Mouse (Mus musculus): ENCODE data around the gene Ms4a13.
A peak's percentile ranks its signal among the peaks of the same experiment; 100 is the strongest.
"Not testable (repeated sequence)": the region's sequence is repeated elsewhere in the genome, so short reads cannot be mapped to it uniquely, and the experiment has no call there.

The Ms4a13 gene

DNA sequence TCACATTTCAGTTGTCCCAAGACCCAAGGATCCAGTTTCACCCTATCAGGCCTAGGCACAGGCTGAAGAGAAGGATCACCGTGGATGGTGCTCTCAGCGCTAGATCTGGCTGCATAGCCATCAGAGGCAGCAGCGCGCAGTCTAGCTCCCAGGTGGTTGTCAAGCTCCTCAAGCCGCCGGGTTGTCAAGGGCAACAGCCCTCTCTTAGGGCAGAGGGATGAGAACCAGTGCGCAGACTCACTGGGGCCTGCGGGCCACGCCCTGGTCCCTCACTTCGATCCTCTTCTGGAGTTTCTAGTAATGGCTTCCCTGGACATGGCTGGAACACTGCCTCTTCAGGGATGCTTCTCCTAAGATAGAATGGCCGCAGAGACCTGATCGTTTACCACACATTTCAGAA, at the start of gene Ms4a13:
Gene Ms4a13, minus strand, starts transcription at position 192 of the 400 bp plus-strand sequence.
- peak; percentile 85 for DNase-seq (ENCODE audit: low read depth, low spot score)

DNA sequence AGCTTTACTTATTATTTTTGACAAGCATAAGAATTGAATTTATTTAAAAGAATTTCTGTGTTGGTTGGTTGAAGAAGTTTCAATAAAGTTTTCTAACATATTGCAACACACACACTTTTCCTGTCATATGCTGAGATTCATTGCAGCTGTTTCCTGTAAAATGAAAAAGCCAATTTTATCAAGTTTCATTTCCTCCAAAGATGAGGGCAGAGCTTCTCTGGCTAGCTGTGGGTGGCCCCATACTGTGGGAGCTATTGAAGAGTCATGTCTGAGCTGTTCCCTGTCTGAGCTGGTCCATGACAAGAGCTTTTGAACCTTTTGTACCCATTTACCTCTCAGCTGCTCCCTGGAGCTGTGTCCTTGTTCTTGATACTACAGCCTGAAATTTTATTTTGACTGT, 47.7 kb upstream of the Ms4a13 start:
- DNase-seq (ENCODE audit: low read depth, low spot score): no peak

DNA sequence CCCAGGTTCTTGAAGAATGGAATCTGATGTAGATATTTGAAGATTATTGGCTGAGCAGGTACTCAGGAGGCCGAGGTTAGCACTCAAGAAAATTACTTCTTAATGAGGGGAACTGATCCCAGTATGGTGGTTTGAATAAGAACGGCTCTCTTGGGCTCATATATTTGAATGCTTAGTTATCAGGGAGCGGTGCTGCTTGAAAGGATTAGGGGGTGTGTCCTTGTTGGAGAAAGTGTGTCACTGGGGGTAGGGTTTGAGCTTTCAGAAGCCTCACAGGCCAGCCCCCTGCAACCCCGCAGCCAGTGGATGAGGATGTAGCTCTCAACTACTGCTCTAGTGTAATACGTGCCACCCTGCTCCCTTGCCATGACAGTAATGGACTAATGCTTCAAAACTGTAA, 46.0 kb upstream of the Ms4a13 start:
- no peak for DNase-seq (ENCODE audit: low read depth, low spot score)

- DNase-seq (ENCODE audit: low read depth, low spot score): no peak
Measured at GRCm38 (mm10) chr19:11235820-11236219, 39.3 kb upstream of the Ms4a13 start.

DNA sequence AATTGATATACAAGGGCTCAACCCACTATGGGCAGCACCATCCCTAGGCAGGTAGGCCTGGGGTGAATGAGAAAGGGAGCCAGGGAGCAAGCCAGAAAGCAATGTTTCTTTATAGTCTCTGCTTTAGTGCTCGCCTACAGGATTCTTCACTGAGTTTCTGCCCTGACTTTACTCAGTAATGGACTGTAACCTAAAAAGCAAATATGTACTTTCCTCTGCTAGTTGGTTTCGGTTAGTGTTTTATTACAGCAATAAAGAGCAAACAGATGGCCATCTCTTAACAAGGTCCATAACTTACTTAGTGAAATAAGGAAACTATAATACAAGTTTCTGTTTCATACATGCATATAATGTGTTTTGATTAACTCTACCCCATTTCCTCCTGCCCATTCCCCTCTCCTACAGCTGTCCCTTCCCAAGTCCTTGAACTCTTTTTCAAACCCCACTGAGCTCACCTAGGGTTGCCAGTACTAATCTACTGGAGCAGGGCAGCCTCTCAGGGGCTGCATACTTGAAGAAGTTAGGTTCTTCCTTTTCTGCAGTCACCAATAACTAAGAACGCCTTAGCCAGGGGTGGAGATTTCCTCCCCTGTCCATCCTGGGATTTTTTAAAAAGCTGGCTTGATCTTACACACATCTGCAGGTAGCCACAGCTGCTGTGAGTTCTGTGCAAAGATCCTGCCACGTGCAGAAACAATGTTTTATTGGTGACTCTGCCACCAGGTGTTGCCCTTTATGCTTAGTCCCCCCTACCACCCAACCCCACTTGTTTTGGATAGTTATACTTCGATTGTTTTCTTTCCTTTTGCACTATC, 38.6 kb upstream of the Ms4a13 start:
- no peak for DNase-seq (ENCODE audit: low read depth, low spot score)

GRCm38 (mm10) chr19:11234244-11234643, 37.7 kb upstream of the Ms4a13 start:
- no peak for DNase-seq (ENCODE audit: low read depth, low spot score)

GRCm38 (mm10) chr19:11232348-11232747, 35.8 kb upstream of the Ms4a13 start, which contains the start of gene Ms4a12:
Gene Ms4a12, minus strand, starts transcription at chr19:11232448.
- DNase-seq (ENCODE audit: low read depth, low spot score): no peak

- DNase-seq (ENCODE audit: low read depth, low spot score): peak; percentile 8
Measured at GRCm38 (mm10) chr19:11192552-11192951, 4.0 kb downstream of the Ms4a13 start.

DNA sequence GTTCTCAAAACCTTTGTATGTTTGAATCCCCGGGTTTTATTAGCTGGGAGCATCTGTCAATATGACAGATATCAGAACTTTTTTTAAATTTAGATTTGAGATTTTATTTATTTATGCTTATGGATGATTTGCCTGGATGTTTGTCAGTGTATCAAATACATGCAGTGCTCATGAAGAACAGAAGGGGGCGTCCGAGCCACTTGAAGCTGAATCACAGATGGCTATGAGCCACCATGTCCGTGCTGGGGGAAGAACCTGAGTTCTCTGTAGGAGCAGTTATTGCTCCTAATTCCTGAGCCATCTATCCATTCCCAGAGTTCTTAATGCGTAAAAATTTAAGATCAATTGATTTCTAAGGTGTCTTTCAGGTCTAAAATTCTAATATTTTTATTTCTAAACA, 12.4 kb downstream of the Ms4a13 start:
- DNase-seq (ENCODE audit: low read depth, low spot score): peak; percentile 73

- DNase-seq (ENCODE audit: low read depth, low spot score): no peak
Measured at GRCm38 (mm10) chr19:11177464-11177863, 19.1 kb downstream of the Ms4a13 start.

DNA sequence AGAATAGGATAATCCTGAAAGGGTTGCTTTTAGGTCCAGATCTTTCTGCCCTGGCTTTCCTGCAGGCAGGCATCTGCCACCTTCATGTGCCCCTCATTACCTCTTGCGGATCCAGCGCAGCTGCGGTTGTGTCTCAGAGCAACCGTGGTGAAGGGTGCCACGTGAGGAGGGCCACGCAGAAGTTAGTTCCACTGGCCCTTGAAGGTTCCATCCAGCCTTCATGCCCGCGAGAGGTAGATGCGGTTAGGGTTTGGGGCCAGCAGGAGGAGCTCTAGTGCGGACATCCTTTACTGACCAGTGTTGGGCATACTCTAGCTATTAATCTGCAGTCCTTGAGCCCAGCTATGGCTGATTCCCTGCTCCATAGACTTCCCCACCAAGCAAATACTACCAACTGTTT, 31.4 kb downstream of the Ms4a13 start, which contains the start of gene 1700025F22Rik:
Gene 1700025F22Rik, minus strand, starts transcription at position 149 of the 400 bp plus-strand sequence.
- peak; percentile 44 for DNase-seq (ENCODE audit: low read depth, low spot score)

- DNase-seq (ENCODE audit: low read depth, low spot score): not testable (repeated sequence)
Measured at GRCm38 (mm10) chr19:11157890-11158289, 38.6 kb downstream of the Ms4a13 start.

DNA sequence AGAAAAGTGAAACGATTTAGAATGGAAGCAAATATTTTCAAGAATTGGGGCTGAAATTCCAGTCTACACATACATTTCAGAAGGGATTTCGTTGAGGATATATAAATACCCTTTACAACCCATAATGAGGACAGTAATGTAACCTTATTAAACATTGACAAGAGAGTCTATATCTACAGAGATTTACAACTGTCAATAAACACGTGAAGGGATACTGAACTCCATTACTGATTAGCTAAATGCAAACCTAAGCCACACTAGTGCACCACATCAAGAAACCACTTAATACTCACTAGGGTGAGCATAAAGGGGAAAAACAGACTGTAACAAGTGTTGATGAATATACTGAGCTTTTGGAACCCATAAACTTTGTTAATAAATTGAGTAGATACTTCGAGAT, 61.2 kb downstream of the Ms4a13 start:
- no peak for DNase-seq (ENCODE audit: low read depth, low spot score)

GRCm38 (mm10) chr19:11134852-11135251, 61.7 kb downstream of the Ms4a13 start:
- DNase-seq (ENCODE audit: low read depth, low spot score): no peak

- not testable (repeated sequence) for DNase-seq (ENCODE audit: low read depth, low spot score)
Measured at GRCm38 (mm10) chr19:11130776-11131175, 65.8 kb downstream of the Ms4a13 start, which contains the start of gene 1700017D01Rik. Gene 1700017D01Rik, minus strand, starts transcription at chr19:11130876.

DNA sequence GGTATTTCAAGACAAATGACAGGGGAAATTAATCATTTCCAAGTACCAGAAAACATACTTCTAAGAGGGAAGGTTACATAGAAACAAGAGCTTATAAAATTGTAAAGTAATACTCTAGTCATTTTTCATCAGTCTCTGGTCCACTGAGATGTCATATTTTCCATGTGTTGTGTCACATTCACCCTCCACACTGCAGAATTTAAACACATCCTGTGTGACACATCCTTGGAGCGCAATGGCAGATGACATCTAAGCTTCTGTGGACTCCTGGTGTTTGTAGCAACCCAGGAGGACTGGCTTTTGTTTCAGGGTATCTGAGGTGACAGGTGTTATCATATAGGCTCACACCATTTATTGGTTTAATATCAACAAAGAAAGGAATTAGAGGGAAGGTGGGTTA, 66.8 kb downstream of the Ms4a13 start:
- DNase-seq (ENCODE audit: low read depth, low spot score): no peak

GRCm38 (mm10) chr19:11121016-11121420, 75.5 kb downstream of the Ms4a13 start:
- not testable (repeated sequence) for DNase-seq (ENCODE audit: low read depth, low spot score)

Measured in R1 (cell line).